19 mouse cellular contexts compared by ENCODE assay signal in the genomic region with DNA sequence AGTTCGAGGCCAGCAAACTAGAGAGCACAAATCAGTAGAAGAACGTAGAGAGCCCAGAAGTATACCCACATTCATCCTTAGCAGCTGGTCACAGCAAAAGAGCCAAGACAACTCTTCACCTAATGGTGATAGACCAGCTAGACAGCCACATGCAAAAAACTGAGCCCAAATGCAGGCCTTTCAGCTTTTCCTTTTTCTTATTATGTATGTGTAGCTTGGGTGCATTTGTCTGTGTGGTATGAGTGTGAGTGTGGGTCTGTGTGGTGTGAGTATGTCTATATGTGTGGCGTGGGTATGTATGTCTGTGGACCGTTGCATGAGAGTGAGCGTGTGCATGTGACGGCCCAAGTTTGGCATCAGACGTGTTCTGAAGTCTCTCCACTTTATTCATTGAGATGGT. TPM values are rescaled to one million over a fixed set of nuclear protein-coding genes. Genes with fewer than 3 reads are reported as not detected.
"Had no signal": no experiment of that assay in that cellular context is flagged by ENCODE, and none has a peak within 500 bp of the region (broad histone marks: within the 10 kb centered on the region; RNA-seq: fewer than 3 reads in every experiment).

No protein-coding gene starts in this region.

- H3K4me3 ChIP-seq: neural tube, embryonic 13.5 days; neural tube, embryonic 15.5 days; stomach, embryonic 15.5 days had no signal

- H3K9me3 ChIP-seq: neural tube, embryonic 13.5 days; neural tube, embryonic 15.5 days; stomach, embryonic 15.5 days had no signal

- H3K4me2 ChIP-seq: neural tube, embryonic 13.5 days; neural tube, embryonic 15.5 days; stomach, embryonic 15.5 days had no signal

- H3K9ac ChIP-seq: neural tube, embryonic 13.5 days; neural tube, embryonic 15.5 days; stomach, embryonic 15.5 days had no signal

- H3K27me3 ChIP-seq: neural tube, embryonic 13.5 days; neural tube, embryonic 15.5 days; stomach, embryonic 15.5 days had no signal

- H3K27ac ChIP-seq: neural tube, embryonic 13.5 days; neural tube, embryonic 15.5 days; stomach, embryonic 15.5 days; stomach, postnatal 0 days had no signal

- DNase-seq: retina, postnatal 1 day; right cerebral cortex, adult 18-20 months; right cerebral cortex, postnatal 14 days; right cerebral cortex, postnatal 25 days; right cerebral cortex, postnatal 4 days; spleen, adult 18-20 months; thymus, adult 18-20 months; thymus, adult 2 months; thymus, postnatal 14 days; thymus, postnatal 25 days; thymus, postnatal 36 days; thymus, postnatal 4 days had no signal

- H3K4me1 ChIP-seq: neural tube, embryonic 13.5 days; neural tube, embryonic 15.5 days; stomach, embryonic 15.5 days had no signal

RNA-seq across cellular contexts. Expression of a gene that starts 24.3 kb away (rescaled TPM):
- polyA plus RNA-seq: neural tube, embryonic 13.5 days; neural tube, embryonic 14.5 days; small intestine, adult 2 months; stomach, embryonic 14.5 days had no signal
